Mouse (Mus musculus) stomach, postnatal 0 days (tissue): ENCODE measurements around the gene Dusp11. TPM values are rescaled to one million over a fixed set of nuclear protein-coding genes. Genes with fewer than 3 reads are reported as not detected.
"Not testable (repeated sequence)": the region's sequence is repeated elsewhere in the genome, so short reads cannot be mapped to it uniquely, and the experiment has no call there.

ENCODE experiments used
- ATAC-seq: fragments of 200-750 bp; cut with Nextera tagmentation; 2 replicates; pipeline ENCODE4 v1.8.0; 2017; ENCODE audit not compliant: low FRiP score, low TSS enrichment
- DNase-seq: peaks from one replicate; pipeline ENCODE4 v3.0.0-alpha.2; 2016; ENCODE audit warnings: low spot score
- H3K27ac ChIP-seq: fragments of 300-500 bp; sonication (generic); replicated peaks from 2 replicates; pipeline ENCODE4 v1.5.1; 2014; ENCODE audit warnings: mild to moderate bottlenecking, control low read depth
- H3K27me3 ChIP-seq: fragments of 300-500 bp; sonication (generic); 2 replicates; pipeline ENCODE4 v1.6.1; 2014; ENCODE audit warnings: low read length; ENCODE audit not compliant: control insufficient read depth, insufficient read depth
- H3K36me3 ChIP-seq: fragments of 300-500 bp; sonication (generic); 2 replicates; pipeline ENCODE4 v1.6.1; 2014; ENCODE audit warnings: low read length, mixed read lengths; ENCODE audit not compliant: control insufficient read depth, insufficient read depth
- H3K4me1 ChIP-seq: fragments of 300-500 bp; sonication (generic); replicated peaks from 2 replicates; pipeline ENCODE4 v1.6.1; 2014; ENCODE audit warnings: antibody characterized with exemption; ENCODE audit not compliant: control insufficient read depth, insufficient read depth
- H3K4me2 ChIP-seq: fragments of 300-500 bp; sonication (generic); replicated peaks from 2 replicates; pipeline ENCODE4 v1.6.1; 2014; ENCODE audit warnings: low read depth, mild to moderate bottlenecking, control low read depth, moderate library complexity
- H3K4me3 ChIP-seq: fragments of 300-500 bp; sonication (generic); 2 replicates; pipeline ENCODE4 v1.5.1; 2014; ENCODE audit warnings: low read depth, low read length, control low read depth
- H3K9ac ChIP-seq: fragments of 300-500 bp; sonication (generic); 2 replicates; pipeline ENCODE4 v1.6.1; 2014; ENCODE audit warnings: mild to moderate bottlenecking, low read length, control low read depth, mixed read lengths
- H3K9me3 ChIP-seq: fragments of 300-500 bp; sonication (generic); 2 replicates; pipeline ENCODE4 v1.6.1; 2016; ENCODE audit warnings: low read length; ENCODE audit not compliant: control insufficient read depth
- CTCF ChIP-seq: IDR thresholded peaks from 2 replicates; pipeline ENCODE4 v1.5.1; 2016; ENCODE audit warnings: antibody characterized with exemption, low read depth, mild to moderate bottlenecking, moderate library complexity
- EP300 ChIP-seq: optimal IDR thresholded peaks from 2 replicates; pipeline ENCODE3; 2016; ENCODE audit warnings: antibody characterized with exemption
- WGBS: fragments of 180-500 bp; shearing (Covaris S2); extraction: QIAGEN DNeasy Blood & Tissue Kit; methylation state at CpG from one replicate; pipeline ENCODE4 v1.1.7; 2014; 5-methylcytosine and 5-hydroxymethylcytosine counted together
- polyA plus RNA-seq: library from polyadenylated mRNA; unstranded; fragments of >200 nt; fragmentation: Nextera tagmentation; extraction: Ambion mirVana; gene quantifications from 2 replicates; pipeline ENCODE4 v1.2.1, GENCODE M21; 2015

Gene Dusp11
- polyA plus RNA-seq, 1 experiment from 2014 or later, result 43.9 TPM

DNA sequence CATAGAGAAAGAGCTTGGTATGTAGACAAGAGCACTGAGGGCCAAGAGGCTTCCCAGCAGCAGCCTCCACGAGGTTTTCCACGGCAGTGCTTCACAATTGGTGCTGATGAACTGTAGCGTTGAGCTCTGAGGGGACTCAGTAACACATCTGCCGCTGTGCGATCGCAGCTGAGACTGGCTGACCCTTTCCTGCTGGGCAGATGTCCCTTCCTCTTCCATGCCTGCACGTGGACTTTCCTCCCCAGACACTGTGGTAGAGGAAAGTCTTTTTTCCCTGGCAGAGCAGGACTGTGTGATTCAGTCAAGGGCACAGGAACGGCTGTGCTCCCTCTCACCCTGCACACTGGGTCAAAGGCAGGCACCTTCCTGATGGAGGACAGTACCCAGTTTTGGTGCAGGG lies 22.9 kb upstream of the Dusp11 start:
- H3K4me3 ChIP-seq, result no peak overlapping the region
- H3K9me3 ChIP-seq, result no peaks in the 10 kb centered on the region
- ATAC-seq, result no peak
- H3K9ac ChIP-seq, result no peak overlapping the region
- H3K4me1 ChIP-seq, result no peaks in the 10 kb centered on the region
- WGBS, result 78% methylated on average over 8 of the region's 8 CpGs
- no peak for DNase-seq
- no peak overlapping the region for H3K27ac ChIP-seq
- H3K27me3 ChIP-seq, result no peaks in the 10 kb centered on the region
- H3K36me3 ChIP-seq, result no peaks in the 10 kb centered on the region
- no peak overlapping the region for H3K4me2 ChIP-seq
- TF ChIP-seq EP300 (no peak), CTCF (no peak)

DNA sequence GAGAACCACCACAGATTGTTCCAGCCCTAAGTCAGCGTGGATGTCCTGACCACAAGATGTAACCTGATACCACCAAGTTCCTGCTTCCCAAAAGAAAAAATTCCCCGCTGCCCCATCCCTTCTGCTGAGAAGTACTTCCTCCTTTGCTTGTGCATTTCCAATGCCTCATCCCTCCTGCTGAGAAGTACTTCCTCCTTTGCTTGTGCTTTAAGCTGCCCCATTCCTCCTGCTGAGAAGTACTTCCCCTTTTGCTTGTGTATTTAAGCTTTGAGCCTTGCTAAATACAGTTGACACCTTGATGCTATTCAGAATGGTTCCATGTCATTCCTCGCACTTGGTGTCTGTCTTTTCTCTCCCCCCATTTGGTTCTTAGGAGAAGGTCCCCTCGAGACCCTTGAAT lies 17.3 kb upstream of the Dusp11 start:
- H3K9me3 ChIP-seq, H3K4me2 ChIP-seq, H3K36me3 ChIP-seq, ATAC-seq, H3K27me3 ChIP-seq, H3K4me3 ChIP-seq, H3K9ac ChIP-seq, H3K4me1 ChIP-seq, DNase-seq, H3K27ac ChIP-seq: not testable (repeated sequence)
- 74% methylated on average over 4 of the region's 4 CpGs for WGBS

DNA sequence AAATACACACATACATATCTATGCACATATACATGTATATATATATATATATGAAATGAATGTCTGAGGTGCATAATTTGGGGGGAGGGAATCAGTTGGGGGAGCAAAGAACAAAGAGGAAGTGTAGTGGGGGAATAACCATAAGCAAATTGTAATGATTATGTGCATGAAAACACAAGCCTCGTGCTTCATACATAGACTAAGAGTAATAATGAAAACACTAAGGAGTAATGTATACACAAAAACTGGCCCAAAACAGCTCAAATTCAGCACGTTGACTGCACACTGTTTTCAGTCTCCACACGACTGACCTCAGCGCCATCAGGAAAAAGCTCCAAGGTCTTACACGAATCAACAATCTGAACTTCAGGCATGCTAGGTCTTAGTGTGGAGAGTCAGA lies 14.8 kb upstream of the Dusp11 start:
- Histone ChIP-seq H3K4me3 (no peak overlapping the region), H3K9me3 (no peaks in the 10 kb centered on the region), H3K9ac (no peak overlapping the region), H3K27me3 (no peaks in the 10 kb centered on the region), H3K27ac (no peak overlapping the region), H3K4me2 (no peak overlapping the region), H3K4me1 (no peaks in the 10 kb centered on the region), H3K36me3 (no peaks in the 10 kb centered on the region)
- ATAC-seq (no peak), DNase-seq (no peak)
- no peak for TF ChIP-seq CTCF
- no peak for TF ChIP-seq EP300
- 79% methylated on average over 5 of the region's 5 CpGs for WGBS

DNA sequence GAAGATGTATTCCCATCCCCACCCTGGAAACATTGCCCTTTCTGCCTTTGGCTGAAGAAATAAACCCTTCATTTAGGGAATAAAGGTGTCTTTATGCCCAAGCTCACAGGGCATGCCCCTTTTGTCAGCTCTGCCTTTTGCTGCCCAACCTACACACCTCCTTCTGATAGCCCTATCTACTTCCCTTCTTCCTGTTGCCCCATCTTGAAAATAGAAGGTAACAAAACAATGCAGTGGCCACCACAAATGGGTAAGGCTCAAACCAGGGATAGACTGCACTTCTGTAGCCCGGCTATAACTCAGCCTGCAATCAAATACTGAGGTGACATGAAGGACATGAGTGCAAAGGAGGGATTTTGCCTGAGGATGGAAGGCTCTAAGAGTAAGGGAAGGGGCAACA lies 14.3 kb upstream of the Dusp11 start:
- H3K36me3 ChIP-seq, result no peaks in the 10 kb centered on the region
- H3K27ac ChIP-seq, result no peak overlapping the region
- no peak for ATAC-seq
- no peaks in the 10 kb centered on the region for H3K9me3 ChIP-seq
- no peaks in the 10 kb centered on the region for H3K4me1 ChIP-seq
- WGBS, result 81% methylated on average over 1 of the region's 1 CpGs
- H3K4me3 ChIP-seq, result no peak overlapping the region
- H3K9ac ChIP-seq, result no peak overlapping the region
- DNase-seq, result no peak
- H3K4me2 ChIP-seq, result no peak overlapping the region
- no peaks in the 10 kb centered on the region for H3K27me3 ChIP-seq
- TF ChIP-seq CTCF (no peak), EP300 (no peak)

DNA sequence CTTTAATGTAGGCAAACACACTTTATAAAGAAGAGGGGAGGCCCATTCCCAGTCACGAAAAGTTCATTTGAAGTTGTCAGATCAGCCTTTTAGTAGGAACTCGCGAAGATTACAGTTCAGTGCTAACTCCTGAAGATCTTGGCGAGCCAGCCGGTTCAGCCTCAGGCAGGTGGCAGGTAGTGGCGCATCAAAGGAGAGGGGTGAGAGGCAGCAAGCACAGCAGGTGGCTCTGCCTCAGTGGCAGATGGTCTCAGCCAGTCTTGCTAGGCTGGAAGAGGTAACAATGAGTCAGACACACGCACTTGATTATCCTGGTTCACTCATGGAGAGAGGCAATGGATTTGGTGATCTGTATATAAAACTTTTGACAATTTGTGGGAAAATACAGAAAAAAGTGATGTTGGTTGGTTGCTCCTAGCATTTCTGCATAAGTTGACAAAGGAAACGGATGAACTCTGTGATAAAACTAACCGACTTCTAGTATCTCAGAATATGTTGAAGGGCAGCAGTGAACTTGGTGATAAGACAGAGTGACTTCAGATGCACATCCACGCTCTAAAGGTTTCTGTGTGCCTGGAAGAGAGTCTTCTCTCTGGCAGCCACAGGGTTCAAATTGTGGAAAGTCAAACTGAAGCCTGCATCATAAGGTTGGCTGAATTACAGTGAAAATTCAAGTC lies 13.6 kb upstream of the Dusp11 start:
- TF ChIP-seq CTCF, result no peak
- no peak for TF ChIP-seq EP300
- 52% methylated on average over 10 of the region's 10 CpGs for WGBS
- Histone ChIP-seq H3K4me1 (no peaks in the 10 kb centered on the region), H3K9ac (no peak overlapping the region), H3K4me3 (no peak overlapping the region), H3K36me3 (no peaks in the 10 kb centered on the region), H3K9me3 (no peaks in the 10 kb centered on the region), H3K27me3 (no peaks in the 10 kb centered on the region), H3K4me2 (no peak overlapping the region), H3K27ac (no peak overlapping the region)
- no peak for DNase-seq
- ATAC-seq, result no peak

DNA sequence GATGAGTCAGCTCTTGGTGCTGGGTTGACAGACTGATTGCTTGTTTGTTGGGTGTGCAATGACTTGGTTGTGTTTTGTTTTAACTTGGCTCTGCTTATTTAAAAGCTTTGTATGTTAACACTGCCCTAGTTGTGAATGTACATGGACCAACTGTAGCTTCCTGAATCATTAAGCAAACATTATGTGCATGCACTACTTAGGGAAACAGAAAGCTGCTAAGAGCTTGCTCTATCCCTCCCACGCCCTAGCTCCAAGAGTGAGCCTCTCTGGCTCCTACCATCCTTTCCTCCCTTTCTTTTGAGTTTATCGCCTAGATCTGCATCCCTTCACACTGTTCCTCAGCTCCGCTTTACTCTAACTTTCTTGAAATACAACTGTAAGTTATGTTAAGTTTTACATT lies 11.9 kb upstream of the Dusp11 start:
- Histone ChIP-seq H3K9me3 (no peaks in the 10 kb centered on the region), H3K36me3 (no peaks in the 10 kb centered on the region), H3K27me3 (no peaks in the 10 kb centered on the region), H3K9ac (no peak overlapping the region), H3K4me3 (no peak overlapping the region), H3K4me1 (no peaks in the 10 kb centered on the region), H3K27ac (peak overlapping the region; percentile 89), H3K4me2 (no peak overlapping the region)
- DNase-seq (no peak), ATAC-seq (peak; percentile 89)
- TF ChIP-seq CTCF (no peak), EP300 (no peak)
- 53% methylated on average over 3 of the region's 3 CpGs for WGBS
